Mouse (Mus musculus) naive thymus-derived CD4-positive, alpha-beta T cell, adult 2 months (primary cell): ENCODE data around the gene Gm20547.

Experiments
- DNase-seq: peaks from one replicate; pipeline ENCODE4 v3.0.0-alpha.2; 2011; ENCODE audit warnings: low read depth

The Gm20547 gene

DNA sequence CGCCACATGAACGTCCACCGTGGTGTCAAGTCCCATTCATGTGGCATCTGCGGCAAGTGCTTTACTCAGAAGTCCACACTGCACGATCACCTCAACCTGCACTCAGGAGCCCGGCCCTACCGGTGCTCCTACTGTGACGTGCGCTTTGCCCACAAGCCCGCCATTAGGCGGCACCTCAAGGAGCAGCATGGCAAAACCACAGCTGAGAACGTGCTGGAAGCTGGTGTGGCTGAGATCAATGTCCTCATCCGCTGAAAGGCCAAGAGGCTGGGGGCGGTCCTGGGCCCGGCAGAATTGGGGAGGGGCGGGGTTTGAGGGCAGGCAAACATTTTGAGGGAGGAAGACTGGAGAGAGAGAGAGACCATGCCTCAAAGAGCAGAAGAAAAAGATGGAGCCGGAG lies 14.5 kb upstream of the Gm20547 start:
- DNase-seq = peak; percentile 81

DNA sequence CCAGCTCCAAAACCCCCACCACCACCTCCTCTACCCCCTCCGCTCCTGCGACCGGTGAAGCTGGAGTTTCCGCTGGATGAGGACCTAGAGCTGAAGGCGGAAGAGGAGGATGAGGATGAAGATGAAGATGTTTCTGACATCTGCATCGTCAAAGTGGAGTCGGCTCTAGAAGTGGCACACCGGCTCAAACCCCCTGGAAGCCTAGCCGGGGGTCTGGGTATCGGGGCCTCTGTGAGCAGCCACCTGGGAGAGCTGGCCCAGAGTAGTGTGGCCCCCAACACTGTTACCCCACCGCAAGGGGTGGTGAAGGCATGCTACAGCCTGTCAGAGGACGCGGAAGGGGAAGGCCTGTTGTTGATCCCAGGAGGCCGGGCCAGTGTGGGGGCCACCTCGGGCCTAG lies 13.9 kb upstream of the Gm20547 start:
- DNase-seq = no peak

DNA sequence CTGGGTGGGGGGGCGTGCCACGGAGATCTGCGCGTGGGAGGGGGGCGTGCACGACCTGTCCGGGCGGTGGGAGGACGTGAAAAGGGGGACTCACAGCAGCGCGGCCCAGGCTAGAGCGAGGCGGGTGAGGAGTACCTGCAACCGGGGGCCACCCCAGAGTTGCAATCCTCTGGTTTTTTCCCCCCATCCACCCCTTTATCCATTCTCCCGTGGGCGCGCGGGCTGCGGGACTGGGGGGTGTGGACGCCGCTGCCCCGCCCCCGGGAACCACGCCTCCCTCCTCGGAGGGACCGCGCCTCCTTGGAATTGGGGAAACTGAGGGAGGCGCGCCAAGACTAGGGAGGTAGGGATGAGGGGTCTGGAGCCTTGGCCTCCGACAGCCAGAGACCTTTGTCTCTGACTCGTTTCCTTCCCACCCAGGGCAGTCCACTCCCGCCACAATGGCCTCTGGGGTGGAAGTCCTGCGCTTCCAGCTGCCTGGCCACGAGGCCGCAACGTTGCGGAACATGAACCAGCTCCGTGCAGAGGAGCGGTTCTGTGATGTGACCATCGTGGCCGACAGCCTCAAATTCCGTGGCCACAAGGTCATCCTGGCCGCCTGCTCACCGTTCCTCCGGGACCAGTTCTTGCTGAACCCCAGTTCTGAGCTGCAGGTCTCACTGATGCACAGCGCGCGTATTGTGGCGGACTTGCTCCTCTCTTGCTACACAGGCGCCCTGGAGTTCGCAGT lies 13.1 kb upstream of the Gm20547 start:
- DNase-seq = peak; percentile 54

DNA sequence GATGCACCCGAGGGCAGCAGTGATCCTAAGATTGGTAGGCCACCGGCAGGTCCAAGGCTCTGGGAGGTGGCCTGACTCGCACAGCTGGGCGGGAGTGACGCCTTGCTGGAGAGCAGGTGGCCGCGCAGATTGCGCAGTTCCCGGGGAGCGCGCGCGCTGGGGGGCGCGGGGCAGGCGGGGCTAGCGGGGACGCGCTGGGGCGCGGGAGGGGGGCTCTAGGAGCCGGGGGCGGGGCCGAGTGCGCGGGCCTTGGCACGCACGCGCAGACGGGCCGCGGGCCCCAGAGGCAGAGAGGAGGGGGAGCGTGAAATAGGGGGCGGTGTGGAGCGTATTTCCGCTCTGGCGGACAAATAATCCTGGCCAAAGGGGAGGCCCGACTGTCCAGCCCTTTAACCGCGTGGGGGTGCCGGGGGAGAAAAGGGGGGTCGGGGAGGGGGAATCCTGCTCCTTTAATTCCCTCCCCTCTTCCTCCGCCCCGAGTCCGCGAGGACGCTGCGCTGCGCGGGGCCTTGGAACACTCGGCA lies 12.3 kb upstream of the Gm20547 start:
- DNase-seq = peak; percentile 91

DNA sequence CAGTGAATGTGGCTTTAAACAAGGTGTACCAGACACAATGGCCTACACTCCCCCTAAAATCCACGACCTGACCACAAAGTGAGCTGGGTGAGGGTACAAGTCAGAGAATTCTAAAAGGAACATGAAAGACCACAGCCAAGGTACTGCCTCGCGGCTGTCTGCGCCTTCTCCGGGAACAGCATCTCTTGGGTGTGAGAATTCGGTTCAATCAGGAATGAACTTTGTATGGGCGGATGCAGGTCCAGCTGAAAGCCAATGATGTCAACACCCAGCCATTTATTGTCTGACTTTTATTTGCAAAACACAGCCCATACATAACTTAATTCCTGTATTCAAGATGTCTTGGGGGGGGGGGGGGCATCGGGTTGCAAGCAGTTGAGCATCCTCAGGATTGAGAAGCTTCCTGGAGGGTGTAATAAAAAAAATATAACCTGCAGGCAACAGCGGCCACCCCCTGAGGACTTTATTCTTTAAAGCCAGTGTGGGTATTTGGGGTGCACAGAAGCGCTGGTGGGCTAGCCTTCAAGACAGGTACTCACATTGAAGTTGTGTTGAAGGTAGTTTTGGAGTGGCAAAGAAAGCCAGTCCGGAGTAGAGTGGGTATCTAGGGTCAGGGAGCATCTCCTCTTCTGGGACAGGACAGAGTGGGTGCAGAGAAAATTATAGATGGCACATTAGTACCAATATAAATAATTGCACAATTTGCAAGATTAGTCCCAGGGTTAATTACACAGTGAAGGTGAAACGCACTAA lies 11.4 kb upstream of the Gm20547 start:
- no peak for DNase-seq

DNA sequence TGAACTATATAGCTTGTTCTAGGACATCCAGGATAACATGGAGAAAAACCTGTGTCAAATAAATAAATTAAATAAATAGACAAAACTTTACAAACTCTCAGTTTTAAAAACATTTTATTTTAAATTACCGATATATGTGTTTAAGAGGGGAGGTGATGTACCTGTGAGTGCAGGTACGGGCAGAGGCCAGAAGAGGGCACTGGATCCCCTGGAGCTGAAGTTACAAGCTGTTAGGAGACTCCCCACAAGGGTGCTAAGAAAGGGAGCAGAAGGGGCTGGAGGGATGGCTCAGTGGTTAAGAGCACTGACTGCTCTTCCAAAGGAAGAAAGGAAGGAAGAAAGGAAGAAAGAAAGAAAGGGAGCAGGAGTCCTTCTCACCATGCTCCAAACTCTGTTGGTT lies 9.5 kb upstream of the Gm20547 start:
- DNase-seq = peak; percentile 35

DNA sequence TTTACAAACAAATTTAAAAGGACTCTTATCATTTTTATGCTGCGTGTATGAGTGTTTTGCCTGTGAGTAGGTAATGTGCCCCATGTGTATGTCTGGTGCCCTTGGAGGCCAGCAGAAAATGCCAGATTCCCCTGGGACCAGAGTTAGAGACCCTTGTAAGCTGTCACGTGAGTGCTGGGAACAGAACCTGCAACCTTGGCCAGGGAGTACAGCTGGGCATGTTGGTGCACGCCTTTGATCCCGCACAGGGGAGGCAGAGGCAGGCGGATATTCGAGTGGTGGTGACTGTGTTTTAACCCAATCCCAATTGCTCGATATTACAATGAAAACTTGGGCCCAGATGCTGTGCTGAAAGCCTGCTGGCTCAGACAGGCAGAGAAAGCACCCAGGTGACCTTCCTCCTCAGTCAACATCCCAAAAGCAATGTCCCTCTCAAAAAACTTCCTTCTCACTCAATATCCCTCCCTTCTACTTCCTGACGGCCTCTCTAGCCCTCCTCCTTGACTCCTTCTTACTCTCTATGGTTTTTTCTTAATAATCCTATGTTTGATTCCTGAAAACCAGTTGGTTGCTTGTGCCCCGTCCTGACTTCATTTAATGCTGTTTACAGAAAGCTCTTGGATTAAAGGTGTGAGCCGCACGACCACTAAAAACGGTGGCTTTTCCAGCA lies 8.4 kb upstream of the Gm20547 start:
- DNase-seq = no peak

DNA sequence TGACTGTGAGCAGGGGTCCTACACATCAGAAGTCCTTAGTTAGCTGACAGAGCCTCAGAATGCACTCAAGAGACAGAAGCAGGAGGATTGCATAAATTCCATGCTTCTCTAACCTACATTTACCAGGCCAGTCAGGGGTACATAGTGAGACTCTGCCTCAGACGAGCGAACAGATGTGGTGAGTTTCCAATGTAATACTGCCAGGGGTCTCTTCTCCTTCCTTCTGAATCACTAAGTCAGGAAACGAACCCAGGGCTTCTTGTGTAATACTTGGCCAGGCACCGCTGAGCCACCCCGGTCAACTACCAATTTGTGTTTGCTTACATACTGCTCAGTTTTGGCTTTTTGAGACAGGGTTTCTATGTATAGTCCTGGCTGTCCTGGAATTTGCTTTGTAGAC lies 6.1 kb upstream of the Gm20547 start:
- DNase-seq = no peak

DNA sequence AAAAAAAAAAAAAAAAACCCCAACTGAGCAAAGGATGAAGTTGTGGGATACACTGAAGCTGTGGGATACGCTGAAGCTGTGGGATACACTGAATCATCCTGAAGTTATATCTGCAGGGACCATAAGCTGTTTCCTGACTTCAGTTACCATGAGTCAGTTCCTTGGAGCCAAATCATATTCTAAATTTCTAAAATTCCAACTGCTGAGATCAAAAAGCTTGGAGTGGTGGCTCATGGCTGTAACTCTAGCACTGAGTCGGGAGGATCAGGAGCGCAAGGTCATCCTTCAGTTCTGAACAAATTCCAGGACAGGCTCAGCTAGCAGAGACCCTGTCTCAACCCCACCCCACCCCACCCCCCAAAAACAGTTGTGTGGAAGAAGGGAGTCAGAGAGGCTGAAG lies 3.8 kb upstream of the Gm20547 start:
- no peak for DNase-seq

DNA sequence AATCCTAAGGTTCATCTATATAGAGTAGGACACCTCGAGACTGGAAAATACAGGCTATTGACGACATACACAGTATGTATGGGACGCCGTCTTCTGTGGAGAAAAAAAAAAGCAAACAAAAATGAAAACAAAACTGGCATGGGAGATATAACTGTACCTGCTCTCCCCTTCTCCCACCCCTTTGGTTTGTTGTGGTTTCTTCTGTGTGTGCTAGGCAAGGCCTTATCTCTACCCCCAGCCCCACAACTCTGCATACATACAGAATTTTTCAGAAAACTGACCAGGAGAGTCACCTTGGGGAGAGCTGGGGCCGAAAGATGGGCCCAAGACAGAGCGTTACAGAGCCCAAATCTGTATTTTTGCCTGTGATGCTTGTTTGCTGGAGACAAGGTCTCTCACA lies 2.9 kb upstream of the Gm20547 start:
- no peak for DNase-seq

DNA sequence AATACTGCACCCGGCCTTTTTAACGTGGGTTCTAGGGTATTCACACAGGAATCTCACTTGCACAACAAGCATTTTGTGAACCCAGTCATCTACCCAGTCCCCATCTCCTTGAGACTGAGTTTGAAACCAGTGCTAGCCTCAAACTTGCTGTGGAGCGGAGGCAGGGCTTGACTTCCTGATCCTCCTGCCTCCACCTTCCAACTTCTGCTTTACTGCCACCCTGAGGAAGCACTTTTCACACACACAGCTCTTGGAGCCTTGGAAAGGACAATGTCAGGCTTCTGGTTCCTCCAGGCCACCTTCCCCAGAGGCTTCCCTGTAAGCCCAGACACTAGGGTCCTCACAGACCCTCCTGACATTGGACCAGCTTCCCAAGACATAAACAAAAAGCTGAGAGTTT lies 1.5 kb upstream of the Gm20547 start:
- DNase-seq = no peak

DNA sequence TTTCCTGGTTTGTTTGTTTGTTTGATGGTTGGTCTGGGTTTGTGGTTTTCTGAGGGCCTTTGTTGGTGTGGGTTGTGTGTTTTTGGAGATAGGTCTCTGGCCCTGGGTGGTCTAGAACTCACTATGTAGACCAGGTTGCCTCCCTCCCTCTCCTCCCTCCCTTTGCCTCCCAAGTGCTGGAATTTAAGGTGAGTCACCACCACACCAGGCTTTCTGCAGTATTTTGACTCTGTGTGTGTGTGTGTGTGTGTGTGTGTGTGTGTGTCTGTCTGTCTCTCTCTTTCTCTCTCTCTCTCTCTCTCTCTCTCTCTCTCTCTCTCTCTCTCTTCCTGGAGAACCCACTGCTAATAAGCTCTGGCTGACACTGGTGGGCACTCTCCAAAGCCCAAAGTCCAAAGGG lies 676 bp downstream of the Gm20547 start:
- no peak for DNase-seq

DNA sequence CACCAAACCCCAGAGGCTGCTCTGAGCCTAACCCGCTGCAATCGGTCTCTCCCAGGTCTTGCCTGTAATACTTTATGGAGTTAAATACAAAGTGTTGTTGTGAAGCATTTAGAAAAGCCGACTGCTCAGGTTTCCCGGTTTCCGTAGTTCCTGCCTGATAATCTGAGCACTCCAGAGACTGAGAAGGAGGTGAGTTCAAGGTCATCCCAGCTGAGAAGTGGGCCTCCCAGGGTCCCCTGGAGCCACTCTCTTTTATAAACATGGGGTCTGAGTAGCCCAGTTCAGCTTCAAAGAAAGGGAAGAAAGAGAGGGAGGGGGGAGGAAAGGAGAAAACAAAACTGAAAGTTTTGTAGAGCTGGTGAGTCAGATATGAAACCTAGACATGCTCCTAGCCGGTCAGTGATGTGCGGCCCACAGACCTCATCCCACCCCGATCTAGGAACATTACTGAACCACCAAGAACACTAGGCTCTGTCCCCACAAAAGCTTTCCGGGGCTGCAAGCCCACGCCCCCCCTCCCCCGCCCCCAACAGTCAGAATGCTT lies 2.4 kb downstream of the Gm20547 start, which contains the start of gene Zbtb12:
Gene Zbtb12, plus strand, starts transcription at position 148 of the 544 bp plus-strand sequence.
- peak; percentile 61 for DNase-seq

DNA sequence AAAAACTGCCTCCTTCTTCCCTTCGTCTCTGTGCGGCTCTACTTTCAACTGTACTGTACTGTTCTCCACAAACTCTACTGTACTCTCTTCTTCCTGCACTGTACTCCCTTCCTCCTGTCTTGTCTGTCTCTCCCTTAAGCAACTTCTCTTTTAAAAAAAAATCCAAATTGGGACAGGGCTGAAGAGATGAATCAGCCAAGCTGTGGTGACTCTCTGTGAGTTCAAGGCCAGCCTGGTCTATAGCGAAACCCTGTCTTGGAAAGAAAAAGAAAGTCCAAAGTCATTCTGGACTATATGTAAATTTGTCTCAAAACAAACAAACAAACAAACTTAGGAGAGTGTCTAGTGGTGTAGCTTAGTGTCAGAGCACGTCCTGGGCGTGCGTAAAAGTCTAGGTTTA lies 7.5 kb downstream of the Gm20547 start:
- DNase-seq = no peak

DNA sequence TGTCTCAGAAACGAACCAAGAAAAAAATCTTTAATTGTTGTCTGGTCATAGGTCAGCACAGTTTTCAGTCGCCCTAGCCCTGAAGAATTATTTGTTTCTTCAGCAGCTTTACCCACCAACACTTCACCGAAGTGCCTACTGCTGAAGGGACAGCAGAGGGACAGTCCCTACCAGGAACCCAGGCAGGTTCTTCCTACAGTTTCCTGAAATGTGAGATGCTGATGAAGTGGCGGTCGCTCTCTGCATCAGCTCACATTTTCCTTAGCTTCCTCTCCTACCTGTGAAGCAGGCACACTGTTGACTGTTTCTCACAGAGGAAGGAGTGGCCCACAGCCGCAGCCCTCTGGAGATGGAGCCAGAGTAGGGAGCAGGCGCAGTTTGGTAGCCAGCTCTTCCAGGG lies 15.9 kb downstream of the Gm20547 start:
- DNase-seq = no peak

DNA sequence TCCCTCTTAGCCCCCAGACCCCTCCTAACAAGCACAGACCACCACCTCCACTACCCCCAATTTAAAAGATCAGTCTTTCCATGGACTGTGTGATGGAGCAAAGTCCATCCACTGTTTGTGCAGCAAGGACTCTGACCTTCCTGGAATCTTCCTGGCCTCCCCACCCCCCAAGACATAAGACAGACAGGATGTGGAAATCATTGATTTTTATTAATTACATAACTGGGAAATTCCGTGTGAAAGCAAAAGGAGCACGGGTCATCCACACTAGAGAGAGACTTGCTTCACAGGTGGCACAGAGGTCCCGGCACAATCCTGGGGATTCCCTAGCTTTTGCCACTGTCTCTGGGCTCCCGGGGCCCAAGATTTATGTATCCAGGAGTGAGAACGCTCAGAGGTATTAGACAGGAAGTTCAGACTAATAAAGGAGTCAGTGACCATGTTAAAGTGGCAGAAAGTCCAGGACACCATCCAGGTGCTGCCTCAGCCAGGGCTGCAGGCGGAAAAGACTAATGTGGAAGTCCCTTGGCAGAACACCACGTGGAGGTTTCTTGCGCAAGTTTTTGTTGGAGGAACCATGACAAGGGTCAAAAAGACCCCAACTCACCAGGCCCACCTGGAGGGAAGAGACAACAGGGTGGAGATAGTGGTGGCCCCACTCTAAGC lies 19.3 kb downstream of the Gm20547 start, which contains the start of gene Cfb:
Gene Cfb, minus strand, starts transcription at position 103 of the 666 bp plus-strand sequence.
- DNase-seq = no peak

DNA sequence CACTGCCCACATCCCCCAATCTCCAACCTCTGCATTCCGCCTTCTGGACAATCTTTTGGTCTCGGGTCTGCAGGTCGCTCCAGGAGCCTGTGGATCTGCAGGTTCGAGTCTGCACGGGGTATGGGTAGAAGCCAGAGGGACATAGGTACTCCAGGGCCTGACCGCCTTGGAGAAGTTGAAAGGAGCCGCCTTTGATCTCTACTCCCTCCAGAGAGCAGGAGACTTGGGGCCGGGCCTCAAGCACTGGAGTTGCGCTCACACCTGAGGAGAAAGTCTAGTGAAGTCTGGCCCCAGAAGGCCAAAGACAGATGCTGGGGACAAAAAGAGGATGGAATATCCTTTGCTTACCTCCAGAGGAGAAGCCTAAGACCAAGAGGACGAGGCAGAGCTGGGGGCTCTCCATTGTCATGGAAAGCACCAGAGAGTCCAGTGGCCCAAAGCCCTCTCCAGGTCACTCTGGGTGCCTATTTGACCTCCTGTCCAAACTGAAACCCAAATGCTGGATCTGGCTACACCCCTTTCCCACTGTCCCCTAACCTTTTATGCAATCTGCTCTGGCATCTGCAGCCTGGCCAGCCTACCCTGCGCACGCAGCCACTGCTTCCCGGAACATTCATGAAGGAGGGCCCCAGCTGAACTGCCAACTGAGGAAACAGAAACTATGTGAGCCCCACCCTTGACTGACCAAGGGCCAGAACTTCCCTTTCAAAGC lies 20.0 kb downstream of the Gm20547 start:
- DNase-seq = no peak

DNA sequence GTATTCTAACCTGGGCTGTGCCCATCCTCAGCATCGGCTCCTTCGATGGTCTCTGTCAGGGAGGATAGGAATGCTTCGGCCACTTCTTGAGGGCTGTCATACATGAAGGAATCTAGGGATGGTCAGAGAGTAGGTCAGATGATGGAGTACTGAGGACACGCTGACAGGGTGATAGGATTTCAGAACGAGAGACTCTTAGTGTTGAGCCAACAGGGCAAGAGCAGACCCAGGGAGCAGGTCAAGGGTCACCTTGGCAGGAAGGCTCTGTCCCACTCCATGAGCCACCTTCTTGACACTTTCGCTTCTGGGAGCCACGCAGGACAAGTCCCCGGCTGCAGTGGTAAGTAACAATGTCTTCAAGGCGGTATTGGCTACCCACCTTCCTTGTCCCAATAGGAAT lies 21.3 kb downstream of the Gm20547 start:
- no peak for DNase-seq

DNA sequence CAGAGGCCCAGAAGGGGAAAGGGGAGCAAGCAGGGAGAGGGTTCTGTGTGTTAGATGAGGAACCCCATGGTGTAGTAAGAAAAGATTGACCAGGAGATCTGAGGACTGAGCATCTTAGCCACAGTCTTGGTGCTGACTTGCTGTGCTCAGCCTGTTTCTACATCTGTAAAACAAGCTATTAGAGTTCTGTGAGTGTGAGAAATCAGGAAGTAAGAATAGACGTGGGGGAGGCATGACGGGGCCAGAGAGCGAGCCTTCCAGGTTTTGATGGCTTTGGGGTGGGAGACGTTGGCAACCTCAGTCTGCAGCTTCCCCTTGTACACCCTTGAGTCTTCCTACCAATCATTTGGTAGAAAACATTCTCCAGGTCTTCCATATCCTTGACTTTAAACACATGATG lies 23.2 kb downstream of the Gm20547 start:
- DNase-seq = no peak

DNA sequence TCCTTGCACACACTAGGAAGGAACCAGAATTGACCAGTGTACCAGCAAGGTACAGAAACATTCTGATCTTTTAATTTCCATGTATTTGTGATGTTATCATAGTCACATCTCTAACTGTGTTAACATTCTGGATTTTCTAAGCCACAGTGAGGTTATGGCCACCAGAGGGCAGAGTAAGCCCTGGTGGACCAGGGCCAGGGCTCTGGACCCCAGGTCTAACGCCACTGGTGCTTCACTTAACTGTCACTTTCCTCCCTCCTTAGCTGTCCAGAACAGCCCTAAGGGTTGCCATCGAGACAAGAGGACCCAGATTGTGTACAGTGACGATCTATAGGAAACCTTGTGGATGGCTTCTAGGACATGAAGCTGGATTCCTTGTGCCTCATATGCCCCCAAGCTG lies 26.0 kb downstream of the Gm20547 start:
- peak; percentile 77 for DNase-seq

DNA sequence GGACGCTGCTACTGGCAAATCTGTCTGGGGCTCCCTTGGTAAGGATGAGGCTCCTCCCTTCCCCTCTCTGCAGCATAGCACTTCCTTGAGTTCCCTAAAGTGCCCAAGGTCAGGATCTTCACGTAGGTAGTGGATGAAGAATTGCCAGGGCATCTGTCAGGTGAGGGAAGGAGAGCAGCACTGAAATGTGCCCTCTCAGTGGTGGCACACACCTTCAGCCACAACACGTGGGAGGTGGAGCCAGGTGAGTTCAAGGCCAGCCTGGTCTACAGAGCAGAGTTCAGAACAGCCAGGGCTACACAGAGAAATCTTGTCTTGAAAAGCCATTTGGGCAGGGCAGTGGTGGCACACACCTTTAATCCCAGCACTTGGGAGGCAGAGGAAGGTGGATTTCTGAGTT lies 27.1 kb downstream of the Gm20547 start:
- no peak for DNase-seq
